ENCODE assay signal across 7 mouse cellular contexts in genomic region chr9:117583638-117584037, GRCm38 (mm10). TPM values are rescaled to one million over a fixed set of nuclear protein-coding genes. Genes with fewer than 3 reads are reported as not detected.
A peak's percentile ranks its signal among the peaks of the same experiment; 100 is the strongest.
DNase-seq lines count a peak whose midpoint lies in the region; ATAC-seq and TF ChIP-seq lines count a peak whose summit lies in the region.

No protein-coding gene starts in this region.

- ATAC-seq in hindbrain, embryonic 15.5 days (ENCODE audit: low FRiP score, low read depth): peak; percentile 81
- ATAC-seq in midbrain, postnatal 0 days (ENCODE audit: low FRiP score): no peak
- no peak for ATAC-seq in midbrain, embryonic 15.5 days (replicated peaks)
- 0 out of 2 replicates have a peak, but pooled peaks have one; percentile 34 for ATAC-seq in hindbrain, embryonic 16.5 days
- peak; percentile 71 for ATAC-seq in stomach, embryonic 14.5 days (ENCODE audit: insufficient number of reproducible peaks, insufficient read depth, low FRiP score, low read depth)

- H3K36me3 ChIP-seq in hindbrain, embryonic 15.5 days: no peaks in the 10 kb centered on the region
- no peaks in the 10 kb centered on the region for H3K36me3 ChIP-seq in hindbrain, embryonic 10.5 days
- H3K36me3 ChIP-seq in midbrain, postnatal 0 days (ENCODE audit: insufficient read depth, low read length): no peaks in the 10 kb centered on the region
- H3K36me3 ChIP-seq in midbrain, embryonic 15.5 days (replicated peaks): no peaks in the 10 kb centered on the region
- no peaks in the 10 kb centered on the region for H3K36me3 ChIP-seq in hindbrain, embryonic 16.5 days (ENCODE audit: control insufficient read depth, insufficient read depth, low read length)
- no peaks in the 10 kb centered on the region for H3K36me3 ChIP-seq in stomach, embryonic 14.5 days (ENCODE audit: control insufficient read depth, insufficient read depth, low read length)

- no peaks in the 10 kb centered on the region for H3K27me3 ChIP-seq in hindbrain, embryonic 15.5 days
- H3K27me3 ChIP-seq in hindbrain, embryonic 10.5 days (ENCODE audit: insufficient read depth, poor library complexity, severe bottlenecking): no peaks in the 10 kb centered on the region
- H3K27me3 ChIP-seq in midbrain, postnatal 0 days (ENCODE audit: insufficient read depth, low read length): no peaks in the 10 kb centered on the region
- H3K27me3 ChIP-seq in midbrain, embryonic 15.5 days (replicated peaks): no peaks in the 10 kb centered on the region
- H3K27me3 ChIP-seq in hindbrain, embryonic 16.5 days (replicated peaks; ENCODE audit: control insufficient read depth, insufficient read depth, low read length): no peaks in the 10 kb centered on the region
- no peaks in the 10 kb centered on the region for H3K27me3 ChIP-seq in stomach, embryonic 14.5 days (ENCODE audit: control insufficient read depth, insufficient read depth, low read length)

- no peak overlapping the region for H3K4me3 ChIP-seq in hindbrain, embryonic 15.5 days
- no peak overlapping the region for H3K4me3 ChIP-seq in hindbrain, embryonic 10.5 days
- no peak overlapping the region for H3K4me3 ChIP-seq in midbrain, postnatal 0 days (ENCODE audit: low read depth, low read length)
- H3K4me3 ChIP-seq in midbrain, embryonic 15.5 days: no peak overlapping the region
- H3K4me3 ChIP-seq in hindbrain, embryonic 16.5 days (ENCODE audit: low read length): no peak overlapping the region
- no peak overlapping the region for H3K4me3 ChIP-seq in stomach, embryonic 14.5 days (ENCODE audit: low read depth, low read length)

- H3K4me1 ChIP-seq in hindbrain, embryonic 15.5 days (replicated peaks): no peaks in the 10 kb centered on the region
- H3K4me1 ChIP-seq in hindbrain, embryonic 10.5 days (replicated peaks): no peaks in the 10 kb centered on the region
- H3K4me1 ChIP-seq in midbrain, postnatal 0 days (ENCODE audit: insufficient read depth, low read length): no peaks in the 10 kb centered on the region
- H3K4me1 ChIP-seq in midbrain, embryonic 15.5 days: no peaks in the 10 kb centered on the region
- H3K4me1 ChIP-seq in hindbrain, embryonic 16.5 days (ENCODE audit: control insufficient read depth, insufficient read depth, low read depth, low read length): no peaks in the 10 kb centered on the region
- no peaks in the 10 kb centered on the region for H3K4me1 ChIP-seq in stomach, embryonic 14.5 days (ENCODE audit: control insufficient read depth, insufficient read depth, low read length)

- no peak for DNase-seq in hindbrain, embryonic 10.5 days (ENCODE audit: low spot score)
- DNase-seq in midbrain, postnatal 0 days (ENCODE audit: low spot score): peak; percentile 86
- no peak for DNase-seq in cerebellum, postnatal 36 days

- no peaks in the 10 kb centered on the region for H3K9me3 ChIP-seq in hindbrain, embryonic 15.5 days
- H3K9me3 ChIP-seq in hindbrain, embryonic 10.5 days: peaks cover 6% of the 10 kb centered on the region; the same call in 1 of the 2 replicates
- no peaks in the 10 kb centered on the region for H3K9me3 ChIP-seq in midbrain, postnatal 0 days (ENCODE audit: low read length)
- H3K9me3 ChIP-seq in midbrain, embryonic 15.5 days: no peaks in the 10 kb centered on the region
- no peaks in the 10 kb centered on the region for H3K9me3 ChIP-seq in hindbrain, embryonic 16.5 days (ENCODE audit: control insufficient read depth, low read length)
- H3K9me3 ChIP-seq in stomach, embryonic 14.5 days (ENCODE audit: control insufficient read depth, low read depth, low read length): no peaks in the 10 kb centered on the region

- no peak overlapping the region for H3K4me2 ChIP-seq in hindbrain, embryonic 15.5 days
- no peak overlapping the region for H3K4me2 ChIP-seq in midbrain, postnatal 0 days (ENCODE audit: low read depth, low read length, poor library complexity, severe bottlenecking)
- no peak overlapping the region for H3K4me2 ChIP-seq in midbrain, embryonic 15.5 days
- no peak overlapping the region for H3K4me2 ChIP-seq in hindbrain, embryonic 16.5 days (ENCODE audit: low read length)
- H3K4me2 ChIP-seq in stomach, embryonic 14.5 days (replicated peaks; ENCODE audit: low read depth, low read length): no peak overlapping the region

- H3K9ac ChIP-seq in hindbrain, embryonic 15.5 days: no peak overlapping the region
- H3K9ac ChIP-seq in midbrain, postnatal 0 days (replicated peaks; ENCODE audit: low read length, poor library complexity, severe bottlenecking): no peak overlapping the region
- H3K9ac ChIP-seq in midbrain, embryonic 15.5 days: no peak overlapping the region
- no peak overlapping the region for H3K9ac ChIP-seq in hindbrain, embryonic 16.5 days (ENCODE audit: low read depth, low read length)
- no peak overlapping the region for H3K9ac ChIP-seq in stomach, embryonic 14.5 days (replicated peaks; ENCODE audit: low read depth, low read length)

- TF ChIP-seq CTCF in midbrain, postnatal 0 days (IDR thresholded peaks at IDR 0.05): peak; percentile 75

- 60% methylated on average over 7 of the region's 7 CpGs for WGBS in hindbrain, embryonic 15.5 days
- 83% methylated on average over 7 of the region's 7 CpGs for WGBS in hindbrain, embryonic 10.5 days
- WGBS in midbrain, postnatal 0 days: 56% methylated on average over 7 of the region's 7 CpGs
- 63% methylated on average over 7 of the region's 7 CpGs for WGBS in midbrain, embryonic 15.5 days
- 67% methylated on average over 7 of the region's 7 CpGs for WGBS in hindbrain, embryonic 16.5 days
- 35% methylated on average over 7 of the region's 7 CpGs for WGBS in stomach, embryonic 14.5 days

- no peak overlapping the region for H3K27ac ChIP-seq in hindbrain, embryonic 15.5 days (replicated peaks)
- H3K27ac ChIP-seq in hindbrain, embryonic 10.5 days: no peak overlapping the region
- H3K27ac ChIP-seq in midbrain, postnatal 0 days (ENCODE audit: low read depth, low read length): no peak overlapping the region
- no peak overlapping the region for H3K27ac ChIP-seq in midbrain, embryonic 15.5 days
- H3K27ac ChIP-seq in hindbrain, embryonic 16.5 days (ENCODE audit: low read depth, low read length): no peak overlapping the region
- no peak overlapping the region for H3K27ac ChIP-seq in stomach, embryonic 14.5 days (ENCODE audit: low read length)

RNA-seq across cellular contexts. Expression of gene Rbms3, which starts 46.1 kb away (rescaled TPM):
- 77.7 and 80.5 TPM in 2 replicates for polyA plus RNA-seq in hindbrain, embryonic 15.5 days (2015; fragmentation: Nextera tagmentation; extraction: Ambion mirVana)
- 17.7 and 22.1 TPM in 2 replicates for polyA plus RNA-seq in hindbrain, embryonic 10.5 days (2016; fragmentation: Nextera tagmentation; extraction: Ambion mirVana)
- total RNA-seq in midbrain, postnatal 0 days (2014; rRNA removed): 59.9 and 66.9 TPM in 2 replicates
- 41.8 and 43.3 TPM in 2 replicates for polyA plus RNA-seq in midbrain, postnatal 0 days (2015; fragmentation: Nextera tagmentation; extraction: Ambion mirVana)
- polyA plus RNA-seq in midbrain, embryonic 15.5 days (2015; fragmentation: Nextera tagmentation; extraction: Ambion mirVana): 51.6 and 51.9 TPM in 2 replicates
- polyA plus RNA-seq in hindbrain, embryonic 16.5 days (2015; fragmentation: Nextera tagmentation; extraction: Ambion mirVana): 75.1 and 84.7 TPM in 2 replicates
- 90.2 and 100 TPM in 2 replicates for polyA plus RNA-seq in stomach, embryonic 14.5 days (2014; fragmentation: Nextera tagmentation; extraction: Ambion mirVana)

Comparison
In these comparisons a context has a peak if more than half of its experiments do, and no peak if none do; other contexts are left out.
1. ATAC-seq: peak in hindbrain, embryonic 15.5 days (single experiment), hindbrain, embryonic 16.5 days (single experiment) and stomach, embryonic 14.5 days (single experiment); none in midbrain, postnatal 0 days (single experiment) and midbrain, embryonic 15.5 days (single experiment).